Mouse (Mus musculus): ENCODE measurements at regions not wholly inside any gene's neighbourhood (a gene's known extent, or its start where the extent isn't known, plus 50 kb on each side); places are given as distances from the start of the nearest gene placed in this dataset.

- TF ChIP-seq CTCF (IDR thresholded peaks at IDR 0.05; ENCODE audit: borderline replicate concordance, insufficient read depth, low read depth, low read length) (no peak), POLR2A (IDR thresholded peaks at IDR 0.05; ENCODE audit: borderline replicate concordance, insufficient read depth, low read length) (no peak)
Observed at GRCm38 (mm10) chr13:19888983-19889773, 65.1 kb upstream of the Gpr141 start.

Measured in cerebellum, adult 2 months (tissue).